7 mouse cellular contexts compared by ENCODE assay signal in the genomic region with DNA sequence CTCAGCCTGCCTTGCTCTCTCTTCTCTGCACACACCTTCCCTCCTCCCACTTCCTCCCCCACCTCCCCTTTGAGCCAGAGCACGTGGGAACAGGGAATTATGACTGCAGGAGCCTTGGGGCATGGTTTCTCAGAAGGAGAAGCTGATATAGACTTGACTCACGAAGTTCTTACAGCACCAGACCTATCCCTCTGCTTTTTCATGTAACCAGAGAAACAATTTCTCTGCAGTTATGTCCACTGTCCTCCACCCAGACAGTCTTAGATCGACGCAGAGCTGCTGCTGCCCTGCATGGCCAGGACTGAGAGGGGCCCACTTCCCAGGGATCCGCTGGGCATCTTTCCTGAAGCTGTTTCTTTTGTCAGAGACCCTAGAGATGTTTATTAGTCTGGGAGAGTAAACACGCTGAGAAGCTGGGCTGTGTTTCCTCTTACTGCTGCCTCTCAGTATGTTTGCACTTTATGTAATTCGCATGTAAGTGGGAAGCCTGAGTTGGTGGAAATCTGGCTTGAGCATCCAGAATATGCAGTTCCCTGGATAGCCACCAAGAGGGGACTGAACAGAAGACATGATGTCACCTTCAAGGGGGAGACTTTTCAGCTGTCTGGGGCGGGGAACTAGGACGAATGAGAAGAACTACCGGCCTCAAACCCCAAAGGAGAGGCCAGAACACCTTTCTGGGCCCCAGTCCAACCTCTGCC. TPM values are rescaled to one million over a fixed set of nuclear protein-coding genes. Genes with fewer than 3 reads are reported as not detected.
A peak's percentile ranks its signal among the peaks of the same experiment; 100 is the strongest.
DNase-seq lines count a peak whose midpoint lies in the region; ATAC-seq lines count a peak whose summit lies in the region.

No protein-coding gene starts in this region.

- no peak overlapping the region for H3K4me3 ChIP-seq in midbrain, embryonic 16.5 days (ENCODE audit: low read depth, low read length)
- H3K4me3 ChIP-seq in midbrain, embryonic 13.5 days (replicated peaks): no peak overlapping the region
- H3K4me3 ChIP-seq in embryonic facial prominence, embryonic 15.5 days (replicated peaks): no peak overlapping the region
- H3K4me3 ChIP-seq in neural tube, embryonic 13.5 days: no peak overlapping the region

- H3K4me2 ChIP-seq in midbrain, embryonic 16.5 days (ENCODE audit: low read length): no peak overlapping the region
- H3K4me2 ChIP-seq in midbrain, embryonic 13.5 days (replicated peaks): no peak overlapping the region
- H3K4me2 ChIP-seq in embryonic facial prominence, embryonic 15.5 days (replicated peaks): no peak overlapping the region; the same call in 1 of the 2 replicates
- no peak overlapping the region for H3K4me2 ChIP-seq in neural tube, embryonic 13.5 days

- H3K27me3 ChIP-seq in midbrain, embryonic 16.5 days (ENCODE audit: control insufficient read depth, insufficient read depth, low read depth, low read length): no peaks in the 10 kb centered on the region
- H3K27me3 ChIP-seq in midbrain, embryonic 13.5 days: no peaks in the 10 kb centered on the region
- H3K27me3 ChIP-seq in embryonic facial prominence, embryonic 15.5 days: peaks cover 9% of the 10 kb centered on the region; the same call in 1 of the 2 replicates
- no peaks in the 10 kb centered on the region for H3K27me3 ChIP-seq in neural tube, embryonic 13.5 days

- no peak overlapping the region for H3K9ac ChIP-seq in midbrain, embryonic 16.5 days (ENCODE audit: low read depth, low read length)
- no peak overlapping the region for H3K9ac ChIP-seq in midbrain, embryonic 13.5 days (replicated peaks)
- no peak overlapping the region for H3K9ac ChIP-seq in embryonic facial prominence, embryonic 15.5 days
- no peak overlapping the region for H3K9ac ChIP-seq in neural tube, embryonic 13.5 days

- 0 out of 2 replicates have a peak, but pooled peaks have one; percentile 9 for ATAC-seq in midbrain, embryonic 16.5 days
- no peak; the same call in 1 of the 2 replicates for ATAC-seq in midbrain, embryonic 13.5 days
- 0 out of 2 replicates have a peak, but pooled peaks have one; percentile 9 for ATAC-seq in embryonic facial prominence, embryonic 15.5 days (ENCODE audit: insufficient number of reproducible peaks, low FRiP score, low TSS enrichment, low read depth)
- no peak for ATAC-seq in neural tube, embryonic 13.5 days (ENCODE audit: low read depth)

- DNase-seq in layer of hippocampus, adult 8-10 months (ENCODE audit: low spot score in 2 of 2): peak; percentile 77 to 78
- DNase-seq in B cell, adult 2 months: no peak
- DNase-seq in testis, postnatal 14 days (ENCODE audit: low spot score): no peak

- no peak overlapping the region for H3K27ac ChIP-seq in midbrain, embryonic 16.5 days (ENCODE audit: low read length)
- H3K27ac ChIP-seq in midbrain, embryonic 13.5 days: no peak overlapping the region
- peak overlapping the region; percentile 83 for H3K27ac ChIP-seq in embryonic facial prominence, embryonic 15.5 days (replicated peaks)
- peak overlapping the region; percentile 74 for H3K27ac ChIP-seq in neural tube, embryonic 13.5 days (replicated peaks)

- WGBS in midbrain, embryonic 16.5 days: 34% methylated on average over 10 of the region's 10 CpGs
- 36% methylated on average over 10 of the region's 10 CpGs for WGBS in midbrain, embryonic 13.5 days
- WGBS in embryonic facial prominence, embryonic 15.5 days: 13% methylated on average over 10 of the region's 10 CpGs
- 36% methylated on average over 10 of the region's 10 CpGs for WGBS in neural tube, embryonic 13.5 days

- H3K36me3 ChIP-seq in midbrain, embryonic 16.5 days (ENCODE audit: control insufficient read depth, insufficient read depth, low read length): no peaks in the 10 kb centered on the region
- no peaks in the 10 kb centered on the region for H3K36me3 ChIP-seq in midbrain, embryonic 13.5 days
- no peaks in the 10 kb centered on the region for H3K36me3 ChIP-seq in embryonic facial prominence, embryonic 15.5 days
- no peaks in the 10 kb centered on the region for H3K36me3 ChIP-seq in neural tube, embryonic 13.5 days

- H3K4me1 ChIP-seq in midbrain, embryonic 16.5 days (ENCODE audit: control insufficient read depth, insufficient read depth, low read length): peaks cover 19% of the 10 kb centered on the region
- peaks cover 23% of the 10 kb centered on the region for H3K4me1 ChIP-seq in midbrain, embryonic 13.5 days (replicated peaks)
- H3K4me1 ChIP-seq in embryonic facial prominence, embryonic 15.5 days: peaks cover 30% of the 10 kb centered on the region
- peaks cover 28% of the 10 kb centered on the region for H3K4me1 ChIP-seq in neural tube, embryonic 13.5 days (replicated peaks)

- no peaks in the 10 kb centered on the region for H3K9me3 ChIP-seq in midbrain, embryonic 16.5 days (replicated peaks; ENCODE audit: control insufficient read depth, low read length, poor library complexity, severe bottlenecking)
- H3K9me3 ChIP-seq in midbrain, embryonic 13.5 days: no peaks in the 10 kb centered on the region
- H3K9me3 ChIP-seq in embryonic facial prominence, embryonic 15.5 days (replicated peaks): no peaks in the 10 kb centered on the region
- H3K9me3 ChIP-seq in neural tube, embryonic 13.5 days: no peaks in the 10 kb centered on the region

RNA-seq across cellular contexts. Expression of a gene that starts 55.1 kb away (rescaled TPM):
- polyA plus RNA-seq in midbrain, embryonic 16.5 days (2015; fragmentation: Nextera tagmentation; extraction: Ambion mirVana): 2,230 and 2,642 TPM in 2 replicates
- 1,571 and 1,689 TPM in 2 replicates for polyA plus RNA-seq in midbrain, embryonic 13.5 days (2015; fragmentation: Nextera tagmentation; extraction: Ambion mirVana)
- polyA plus RNA-seq in embryonic facial prominence, embryonic 15.5 days (2015; fragmentation: Nextera tagmentation; extraction: Ambion mirVana): 878 and 898 TPM in 2 replicates
- 1,000 to 10,000 TPM; 1,941 to 2,151 (median 2,040) TPM for total RNA-seq in layer of hippocampus, adult 8-10 months (2022)
- 2,810 and 2,954 TPM in 2 replicates for polyA plus RNA-seq in neural tube, embryonic 13.5 days (2015; fragmentation: Nextera tagmentation; extraction: Ambion mirVana)

Comparison
In these comparisons a context has a peak if more than half of its experiments do, and no peak if none do; other contexts are left out.
1. ATAC-seq: peak in midbrain, embryonic 16.5 days (single experiment) and embryonic facial prominence, embryonic 15.5 days (single experiment); none in midbrain, embryonic 13.5 days (single experiment) and neural tube, embryonic 13.5 days (single experiment).
2. H3K27ac ChIP-seq: peak in embryonic facial prominence, embryonic 15.5 days (single experiment) and neural tube, embryonic 13.5 days (single experiment); none in midbrain, embryonic 16.5 days (single experiment) and midbrain, embryonic 13.5 days (single experiment).
3. DNase-seq: peak in layer of hippocampus, adult 8-10 months (2 of 2); none in B cell, adult 2 months (0 of 2) and testis, postnatal 14 days (single experiment).